Mouse (Mus musculus): ENCODE results near the gene Baz1b. TPM values are rescaled to one million over a fixed set of nuclear protein-coding genes. Genes with fewer than 3 reads are reported as not detected.
A peak's percentile ranks its signal among the peaks of the same experiment; 100 is the strongest.

Gene Baz1b
- 10 to 100 TPM; 78.1 to 79.2 TPM for total RNA-seq (2021)
- long read RNA-seq, experiment 1, full-length matches to known transcripts, result 7 of 31 reads
- long read RNA-seq, experiment 1, partial matches to known transcripts, result 22 of 31 reads
- long read RNA-seq, experiment 1, other reads (novel, unspliced or antisense), result 2 of 31 reads
- long read RNA-seq, experiment 2, full-length matches to known transcripts, result 2 of 21 reads
- long read RNA-seq, experiment 2, partial matches to known transcripts, result 19 of 21 reads
- long read RNA-seq, experiment 2, other reads (novel, unspliced or antisense), result 0 of 21 reads

- peak; percentile 96 to 98 for DNase-seq (ENCODE audit: low spot score in 2 of 2)
Observed at GRCm38 (mm10) chr5:135186621-135187348, at the start of gene Baz1b. Baz1b (plus strand) TSS chr5:135187264.

GRCm38 (mm10) chr5:135139881-135140280 lies 47.2 kb upstream of the Baz1b start:
- DNase-seq (ENCODE audit: low spot score in 2 of 2), result no peak

- DNase-seq (ENCODE audit: low spot score in 2 of 2), result no peak
Observed at GRCm38 (mm10) chr5:135144469-135144868, 42.6 kb upstream of the Baz1b start.

GRCm38 (mm10) chr5:135145532-135145931 lies 41.5 kb upstream of the Baz1b start:
- DNase-seq (ENCODE audit: low spot score in 2 of 2), result no peak

- no peak for DNase-seq (ENCODE audit: low spot score in 2 of 2)
Observed at GRCm38 (mm10) chr5:135145955-135146354, 41.1 kb upstream of the Baz1b start.

- DNase-seq (ENCODE audit: low spot score in 2 of 2), result no peak
Observed at GRCm38 (mm10) chr5:135148715-135149052, 38.4 kb upstream of the Baz1b start.

GRCm38 (mm10) chr5:135149053-135149819 lies 37.8 kb upstream of the Baz1b start, which contains the start of gene Tbl2:
Tbl2 (plus strand) TSS chr5:135149657.
- peak; percentile 95 to 97 for DNase-seq (ENCODE audit: low spot score in 2 of 2)

GRCm38 (mm10) chr5:135149820-135150178 lies 37.3 kb upstream of the Baz1b start:
- DNase-seq (ENCODE audit: low spot score in 2 of 2), result no peak

- no peak for DNase-seq (ENCODE audit: low spot score in 2 of 2)
Observed at GRCm38 (mm10) chr5:135156496-135156895, 30.6 kb upstream of the Baz1b start.

- DNase-seq (ENCODE audit: low spot score in 2 of 2), result peak; percentile 27 to 60
Observed at GRCm38 (mm10) chr5:135161221-135161620, 25.8 kb upstream of the Baz1b start.

GRCm38 (mm10) chr5:135161650-135162049 lies 25.4 kb upstream of the Baz1b start:
- DNase-seq (ENCODE audit: low spot score in 2 of 2), result no peak

- no peak for DNase-seq (ENCODE audit: low spot score in 2 of 2)
Observed at GRCm38 (mm10) chr5:135162361-135162760, 24.7 kb upstream of the Baz1b start.

GRCm38 (mm10) chr5:135162821-135163220 lies 24.2 kb upstream of the Baz1b start:
- DNase-seq (ENCODE audit: low spot score in 2 of 2), result no peak

GRCm38 (mm10) chr5:135166909-135167308 lies 20.2 kb upstream of the Baz1b start:
- no peak for DNase-seq (ENCODE audit: low spot score in 2 of 2)

GRCm38 (mm10) chr5:135167469-135167868 lies 19.6 kb upstream of the Baz1b start:
- no peak for DNase-seq (ENCODE audit: low spot score in 2 of 2)

- DNase-seq (ENCODE audit: low spot score in 2 of 2), result peak; percentile 94 to 98
Observed at GRCm38 (mm10) chr5:135168063-135169062, 18.7 kb upstream of the Baz1b start, which contains the start of gene Bcl7b. Bcl7b (plus strand) TSS chr5:135168283.

GRCm38 (mm10) chr5:135169479-135169878 lies 17.6 kb upstream of the Baz1b start:
- DNase-seq (ENCODE audit: low spot score in 2 of 2), result no peak

GRCm38 (mm10) chr5:135171688-135172220 lies 15.3 kb upstream of the Baz1b start:
- no peak for DNase-seq (ENCODE audit: low spot score in 2 of 2)

- DNase-seq (ENCODE audit: low spot score in 2 of 2), result no peak
Observed at GRCm38 (mm10) chr5:135172986-135173385, 14.1 kb upstream of the Baz1b start.

GRCm38 (mm10) chr5:135175086-135175485 lies 12.0 kb upstream of the Baz1b start:
- DNase-seq (ENCODE audit: low spot score in 2 of 2), result no peak

Data from left cerebral cortex, adult 18-20 months (tissue).